Mouse (Mus musculus) adrenal gland, adult 8-10 months (tissue): ENCODE results near the gene Eid3. TPM values are rescaled to one million over a fixed set of nuclear protein-coding genes. Genes with fewer than 3 reads are reported as not detected.

Experiments
- DNase-seq: peaks from one replicate; pipeline ENCODE4 v3.0.0; 2022
- total RNA-seq, 4 experiments: library from RNA; stranded (reverse); gene quantifications; 2 replicates each; pipeline ENCODE4 v1.2.4; 2022

The Eid3 gene
- total RNA-seq, 4 experiments from 2014 or later = 1.5 to 3.5 (median 3.0) TPM

DNA sequence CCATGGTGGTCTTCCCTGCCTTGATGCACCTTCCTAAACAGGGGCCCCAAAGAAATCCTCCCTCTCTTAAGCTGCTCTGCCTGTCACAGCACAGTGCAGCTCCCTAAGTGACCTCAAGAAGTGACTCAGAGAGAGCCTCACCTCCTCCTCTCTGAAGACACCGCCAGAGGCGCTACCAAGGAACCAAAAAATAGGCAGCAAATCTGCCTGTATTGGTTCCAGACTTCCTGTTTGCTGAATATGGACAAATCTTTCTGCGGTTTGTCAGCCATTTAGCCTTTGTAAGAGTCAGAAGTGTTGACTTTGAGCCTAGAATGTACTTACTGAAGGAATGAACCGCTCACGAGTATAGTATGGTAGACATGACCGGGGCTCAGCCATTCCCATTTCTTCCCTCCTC is 47.3 kb downstream of the Eid3 start:
- DNase-seq = no peak

Other genes with a start within 250 kb of the Eid3 start
- gene 1190007I07Rik, start 243.4 kb upstream of the Eid3 start, total RNA-seq = 10 to 100 TPM; 21.7 to 25.7 (median 22.3) TPM
- 10 to 100 TPM; 22.9 to 35.7 (median 25.1) TPM for gene Tdg, start 236.8 kb upstream of the Eid3 start, total RNA-seq
- gene Glt8d2, start 176.0 kb upstream of the Eid3 start, total RNA-seq = 1 to 10 TPM; 1.0 to 4.3 (median 2.7) TPM
- gene Hcfc2, start 170.5 kb upstream of the Eid3 start, total RNA-seq = 10 to 100 TPM; 31.6 to 43.2 (median 34.7) TPM
- 10 to 100 TPM; 16.5 to 28.9 (median 24.6) TPM for gene Nfyb, start 102.5 kb upstream of the Eid3 start, total RNA-seq
- gene Txnrd1, start 32.7 kb upstream of the Eid3 start, total RNA-seq = 100 to 1,000 TPM in 2 of 4 experiments, 10 to 100 TPM in 2; 75.8 to 107 (median 91.5) TPM
- 10 to 100 TPM; 42.6 to 79.6 (median 61.1) TPM for gene Chst11, start 118.9 kb downstream of the Eid3 start, total RNA-seq